Mouse (Mus musculus) kidney, adult 2 months (tissue): ENCODE results near the gene Dram1. TPM values are rescaled to one million over a fixed set of nuclear protein-coding genes. Genes with fewer than 3 reads are reported as not detected.
"Not testable (repeated sequence)": the region's sequence is repeated elsewhere in the genome, so short reads cannot be mapped to it uniquely, and the experiment has no call there.

Experiments
- DNase-seq: peaks from one replicate; pipeline ENCODE4 v3.0.0; 2021
- H3K27ac ChIP-seq: fragments of 200-500 bp; 2 replicates; pipeline ENCODE4 v1.5.1; 2012; ENCODE audit warnings: low read depth, low read length, control low read depth, inconsistent platforms; ENCODE audit not compliant: insufficient read depth
- H3K27me3 ChIP-seq: fragments of 200-500 bp; replicated peaks from 2 replicates; pipeline ENCODE4 v1.6.1; 2012; ENCODE audit warnings: mild to moderate bottlenecking, moderate library complexity, low read length, inconsistent platforms; ENCODE audit not compliant: control insufficient read depth, insufficient read depth
- H3K36me3 ChIP-seq: fragments of 200-500 bp; 2 replicates; pipeline ENCODE4 v1.6.1; 2012; ENCODE audit warnings: mild to moderate bottlenecking, moderate library complexity, low read length, inconsistent platforms; ENCODE audit not compliant: control insufficient read depth, insufficient read depth
- H3K4me1 ChIP-seq: fragments of 200-500 bp; 2 replicates; pipeline ENCODE4 v1.6.1; 2011; ENCODE audit warnings: low read length; ENCODE audit not compliant: control insufficient read depth, insufficient read depth
- H3K4me3 ChIP-seq: fragments of 200-500 bp; 2 replicates; pipeline ENCODE4 v1.5.1; 2011; ENCODE audit warnings: mild to moderate bottlenecking, low read depth, low read length, control low read depth; ENCODE audit not compliant: insufficient read depth
- CTCF ChIP-seq: fragments of 200-500 bp; conservative IDR thresholded peaks from 2 replicates; pipeline ENCODE4 v1.5.1; 2011; ENCODE audit warnings: low read depth, mild to moderate bottlenecking, control low read depth, low read length, moderate library complexity, mixed read lengths; ENCODE audit not compliant: insufficient read depth, insufficient read length
- POLR2A ChIP-seq: fragments of 200-500 bp; IDR thresholded peaks from one replicate; pipeline ENCODE4 v1.6.1; 2011; ENCODE audit warnings: low read depth, low read length, control low read depth
- WGBS: fragments of 180-500 bp; shearing (Covaris S2); methylation state at CpG from one replicate; pipeline ENCODE4 v1.1.7; 2018; 5-methylcytosine and 5-hydroxymethylcytosine counted together
- polyA plus RNA-seq: library from polyadenylated mRNA; depleted of rRNA; stranded (reverse); fragments of >200 nt; gene quantifications from 2 replicates; pipeline ENCODE4 v1.2.3, GENCODE M21; 2012

Dram1 gene
- polyA plus RNA-seq, 1 experiment: 16.4 TPM

DNA sequence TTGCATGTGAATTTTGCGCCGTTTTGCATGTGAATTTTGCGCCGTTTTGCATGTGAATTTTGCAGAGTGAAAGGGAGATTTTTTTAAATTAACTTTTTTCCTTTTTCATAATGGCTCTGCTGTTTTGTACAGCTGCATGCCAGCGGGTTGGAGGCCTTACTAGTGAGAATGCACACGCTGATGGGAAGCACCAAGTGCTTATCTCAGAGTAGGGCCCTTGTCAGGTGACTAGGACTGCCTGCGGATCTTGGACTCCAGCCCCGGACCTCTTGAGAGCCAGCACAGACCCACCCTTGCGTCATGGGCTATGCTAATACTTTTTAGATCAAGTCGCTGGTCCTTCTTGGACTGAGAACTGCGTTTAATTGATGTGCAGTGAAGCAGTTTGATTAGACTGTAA lies 1.1 kb upstream of the Dram1 start:
- TF ChIP-seq CTCF (no peak), POLR2A (no peak)
- 4% methylated on average over 11 of the region's 11 CpGs for whole genome bisulfite sequencing
- no peaks in the 10 kb centered on the region for H3K36me3 ChIP-seq
- H3K4me3 ChIP-seq: peak overlapping the region; percentile 60
- H3K4me1 ChIP-seq: peaks cover 25% of the 10 kb centered on the region
- H3K27me3 ChIP-seq: no peaks in the 10 kb centered on the region
- H3K27ac ChIP-seq: no peak overlapping the region
- peak; percentile 57 for DNase-seq

DNA sequence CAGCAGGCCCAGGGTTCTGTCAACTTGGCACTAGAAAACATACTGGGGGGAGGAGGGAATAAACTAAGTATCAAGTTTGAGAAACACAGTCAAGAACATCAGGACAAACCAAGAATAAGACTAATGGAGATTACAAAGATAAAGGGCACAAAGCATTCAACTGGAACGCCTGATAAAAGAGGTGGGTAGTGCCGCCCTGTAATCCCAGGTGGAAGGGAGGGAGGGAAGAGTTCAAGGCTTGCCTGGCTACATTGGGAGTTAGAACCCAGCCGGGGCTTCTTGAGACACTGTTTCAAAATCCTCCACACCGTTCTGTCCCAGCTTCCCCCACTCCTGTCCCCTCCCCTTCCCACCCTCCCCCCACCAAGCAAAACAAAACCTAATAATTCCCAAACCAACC lies 1.2 kb downstream of the Dram1 start:
- no peaks in the 10 kb centered on the region for H3K36me3 ChIP-seq
- no peaks in the 10 kb centered on the region for H3K27me3 ChIP-seq
- H3K4me1 ChIP-seq: peaks cover 20% of the 10 kb centered on the region; the same call in 1 of the 2 replicates
- TF ChIP-seq CTCF (no peak), POLR2A (no peak)
- H3K4me3 ChIP-seq: no peak overlapping the region
- H3K27ac ChIP-seq: no peak overlapping the region
- no peak for DNase-seq
- 74% methylated on average over 4 of the region's 4 CpGs for WGBS

DNA sequence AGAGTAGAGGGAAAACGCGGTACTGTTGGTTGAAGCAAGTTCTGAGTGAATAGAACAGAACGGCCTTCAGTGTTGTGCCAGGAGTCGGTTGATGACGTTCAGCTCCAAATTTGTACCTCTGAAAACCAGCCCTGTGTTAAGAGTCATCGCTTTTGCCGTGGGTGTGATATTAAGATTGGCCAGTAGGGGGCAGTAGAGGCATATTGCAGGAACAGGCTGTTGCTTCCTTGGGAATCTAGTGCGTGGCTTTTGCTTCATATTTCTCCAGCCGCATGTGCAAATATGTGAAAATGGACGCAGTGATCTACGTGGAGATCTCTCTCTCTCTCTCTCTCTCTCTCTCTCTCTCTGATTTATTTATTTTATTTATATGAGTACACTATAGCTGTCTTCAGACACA lies 2.1 kb downstream of the Dram1 start:
- peak; percentile 90 for DNase-seq
- TF ChIP-seq POLR2A (no peak), CTCF (peak; percentile 91)
- 4% methylated on average over 11 of the region's 11 CpGs for WGBS

DNA sequence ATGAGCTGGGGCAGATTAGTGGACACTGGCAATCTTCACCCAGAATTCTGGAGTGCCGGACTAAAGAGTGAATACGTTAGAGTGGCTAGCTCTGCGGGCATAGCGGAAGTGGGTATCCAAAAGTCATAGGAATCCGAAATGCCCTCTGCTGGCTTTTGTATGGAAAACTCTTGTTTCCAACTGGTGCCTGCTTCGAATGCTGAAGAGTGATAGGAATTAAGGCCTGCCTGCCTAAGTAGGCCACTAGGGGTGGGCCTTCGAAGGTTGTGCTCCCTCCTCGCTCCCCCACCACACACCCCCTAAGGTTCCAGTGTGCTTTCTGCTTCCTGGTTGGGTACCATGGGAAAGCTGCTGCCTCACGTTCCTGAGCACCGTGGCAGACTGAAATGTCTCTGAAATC lies 3.9 kb downstream of the Dram1 start:
- H3K36me3 ChIP-seq: no peaks in the 10 kb centered on the region
- H3K27ac ChIP-seq: no peak overlapping the region
- TF ChIP-seq POLR2A: no peak
- TF ChIP-seq CTCF: no peak
- WGBS: 35% methylated on average over 10 of the region's 10 CpGs
- H3K4me3 ChIP-seq: no peak overlapping the region
- DNase-seq: no peak
- H3K27me3 ChIP-seq: no peaks in the 10 kb centered on the region
- no peaks in the 10 kb centered on the region for H3K4me1 ChIP-seq

More for the DNA sequence above, 2.1 kb downstream of the Dram1 start:
- H3K36me3 ChIP-seq: no peaks in the 10 kb centered on the region
- H3K4me3 ChIP-seq: no peak overlapping the region
- H3K27ac ChIP-seq: no peak overlapping the region
- peaks cover 17% of the 10 kb centered on the region; the same call in 1 of the 2 replicates for H3K4me1 ChIP-seq
- no peaks in the 10 kb centered on the region for H3K27me3 ChIP-seq

DNA sequence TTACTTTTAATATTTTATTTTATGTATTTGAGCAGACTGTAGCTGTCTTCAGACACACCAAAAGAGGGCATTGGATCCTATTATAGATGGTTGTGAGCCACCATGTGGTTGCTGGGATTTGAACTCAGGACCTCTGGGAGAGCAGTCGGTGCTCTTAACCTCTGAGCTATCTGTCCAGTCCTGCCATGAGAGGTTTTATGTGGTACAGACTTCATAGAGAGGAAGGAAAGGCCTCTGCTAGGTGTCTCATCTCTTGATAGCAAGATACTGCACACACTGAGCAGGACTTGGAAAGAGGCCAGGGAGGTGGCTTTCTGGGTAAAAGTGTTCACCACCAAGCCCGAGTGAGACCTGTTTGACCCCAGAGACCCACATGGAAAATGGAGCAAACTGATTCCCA lies 5.9 kb downstream of the Dram1 start:
- H3K36me3 ChIP-seq, DNase-seq, H3K27ac ChIP-seq, H3K4me1 ChIP-seq, H3K27me3 ChIP-seq, H3K4me3 ChIP-seq: not testable (repeated sequence)
- WGBS: 59% methylated on average over 2 of the region's 2 CpGs

DNA sequence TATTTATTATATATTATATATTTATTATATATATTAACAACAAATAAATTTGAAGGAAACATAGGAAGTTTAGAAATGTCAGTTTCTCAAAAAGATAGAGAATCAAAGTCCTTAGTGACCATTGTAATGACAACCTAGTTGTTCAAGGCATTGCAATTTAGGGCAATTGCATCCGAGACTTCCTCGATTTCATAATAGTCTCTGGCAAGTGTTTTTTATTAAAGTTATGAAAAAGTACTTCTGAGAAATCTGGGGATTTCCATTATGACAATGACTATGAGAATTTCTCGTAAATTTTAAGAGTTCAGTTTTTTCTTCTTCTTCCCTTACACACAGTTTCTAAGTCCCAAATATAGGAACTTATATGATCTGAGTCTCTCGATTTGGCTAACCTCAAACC lies 6.4 kb downstream of the Dram1 start:
- H3K36me3 ChIP-seq: no peaks in the 10 kb centered on the region
- 94% methylated on average over 4 of the region's 4 CpGs for WGBS
- no peaks in the 10 kb centered on the region for H3K27me3 ChIP-seq
- H3K27ac ChIP-seq: no peak overlapping the region
- H3K4me1 ChIP-seq: no peaks in the 10 kb centered on the region
- no peak for DNase-seq
- H3K4me3 ChIP-seq: no peak overlapping the region
- no peak for TF ChIP-seq POLR2A
- TF ChIP-seq CTCF: no peak

DNA sequence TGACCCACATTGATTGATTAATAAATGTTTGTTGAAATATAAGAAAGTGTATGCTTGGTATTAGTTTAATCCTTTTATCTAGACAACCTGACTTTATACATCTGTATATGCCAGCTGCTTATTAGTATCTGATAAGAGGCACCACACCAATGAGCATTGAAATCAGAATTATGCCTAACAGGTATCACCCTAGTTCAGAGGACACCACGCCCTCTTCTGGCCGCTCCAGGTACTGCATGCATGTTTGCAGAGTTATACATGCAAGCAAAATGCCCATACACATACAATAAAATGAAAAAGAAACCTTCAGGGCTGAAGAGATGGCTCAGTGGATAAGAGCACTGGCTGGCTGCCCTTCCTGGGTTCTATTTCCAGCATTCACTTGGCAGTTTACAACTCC lies 7.1 kb downstream of the Dram1 start:
- 11% methylated on average over 2 of the region's 2 CpGs for WGBS
- H3K4me1 ChIP-seq: no peaks in the 10 kb centered on the region
- no peak overlapping the region for H3K27ac ChIP-seq
- DNase-seq: peak; percentile 25
- H3K36me3 ChIP-seq: no peaks in the 10 kb centered on the region
- no peak overlapping the region for H3K4me3 ChIP-seq
- no peaks in the 10 kb centered on the region for H3K27me3 ChIP-seq
- TF ChIP-seq CTCF (peak; percentile 44; the same call in 1 of the 2 replicates), POLR2A (no peak)

DNA sequence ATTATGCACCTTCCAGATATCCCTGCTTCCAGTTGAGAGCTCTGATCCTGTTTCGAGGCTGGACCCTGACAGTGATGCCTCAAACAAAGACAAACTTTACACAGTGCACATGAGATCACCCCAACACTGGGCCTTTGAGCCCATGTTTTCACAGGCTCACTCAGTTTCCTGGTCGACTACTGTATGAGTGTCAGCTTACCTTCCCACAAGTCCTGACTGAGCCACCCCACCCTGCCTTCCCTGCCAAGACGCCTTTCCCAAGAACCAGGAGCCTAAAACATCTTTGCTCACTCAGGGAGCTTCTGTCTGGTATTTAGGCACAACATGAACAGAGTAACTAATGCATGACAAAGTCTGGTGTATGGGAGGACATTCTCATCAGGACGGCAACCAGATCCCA lies 9.6 kb downstream of the Dram1 start:
- no peak for TF ChIP-seq POLR2A
- no peak for TF ChIP-seq CTCF
- no peaks in the 10 kb centered on the region for H3K36me3 ChIP-seq
- H3K27ac ChIP-seq: no peak overlapping the region
- WGBS: 52% methylated on average over 4 of the region's 4 CpGs
- no peaks in the 10 kb centered on the region for H3K27me3 ChIP-seq
- no peak for DNase-seq
- no peaks in the 10 kb centered on the region for H3K4me1 ChIP-seq
- no peak overlapping the region for H3K4me3 ChIP-seq
